Mouse (Mus musculus) MEL (cell line): ENCODE data around the gene Ube2d3. TPM values are rescaled to one million over a fixed set of nuclear protein-coding genes. Genes with fewer than 3 reads are reported as not detected.

Experiments
- DNase-seq: peaks from one replicate; pipeline ENCODE4 v3.0.0; 2011; ENCODE audit warnings: low read depth, low spot score
- H3K27ac ChIP-seq: 2 replicates; pipeline ENCODE4 v1.5.1; 2012; ENCODE audit warnings: low read depth, mild to moderate bottlenecking, control low read depth, low read length, moderate library complexity; ENCODE audit not compliant: control insufficient read depth
- H3K27me3 ChIP-seq, 2 experiments: fragments of 150-350 bp in 1 of 2; sonication (generic) in 1 of 2; 2 replicates each; pipeline ENCODE4 v1.6.1; 2012; ENCODE audit warnings: low read length in 2 of 2, mild to moderate bottlenecking in 2 of 2, improper control_type of control experiment in 1 of 2, moderate library complexity in 1 of 2; ENCODE audit not compliant: insufficient read depth in 2 of 2, control insufficient read depth in 1 of 2
- H3K36me3 ChIP-seq, 2 experiments: 2 replicates each; pipeline ENCODE4 v1.6.1; 2012 to 2014; ENCODE audit warnings: low read length in 2 of 2, improper control_type of control experiment in 1 of 2, inconsistent platforms in 1 of 2, mild to moderate bottlenecking in 1 of 2; ENCODE audit not compliant: insufficient read depth in 2 of 2, control insufficient read depth in 1 of 2
- H3K4me1 ChIP-seq, 2 experiments: fragments of 150-350 bp in 1 of 2; sonication (generic) in 1 of 2; 2 replicates each; pipeline ENCODE4 v1.6.1; 2012; ENCODE audit warnings: low read length in 2 of 2, improper control_type of control experiment in 1 of 2, mild to moderate bottlenecking in 1 of 2; ENCODE audit not compliant: insufficient read depth in 2 of 2, control insufficient read depth in 1 of 2
- H3K4me3 ChIP-seq, 2 experiments: fragments of 150-350 bp in 1 of 2; sonication (generic) in 1 of 2; 2 replicates each; pipeline ENCODE4 v1.5.1; 2012; ENCODE audit warnings: low read depth in 2 of 2, low read length in 2 of 2, mild to moderate bottlenecking in 2 of 2, moderate library complexity in 2 of 2, control low read depth in 1 of 2, improper control_type of control experiment in 1 of 2; ENCODE audit not compliant: control insufficient read depth in 1 of 2, insufficient read depth in 1 of 2
- H3K79me2 ChIP-seq: 2 replicates; pipeline ENCODE4 v1.6.1; 2012; ENCODE audit warnings: mild to moderate bottlenecking, low read length, moderate library complexity; ENCODE audit not compliant: control insufficient read depth, poor library complexity, insufficient read depth
- H3K9ac ChIP-seq: 2 replicates; pipeline ENCODE4 v1.6.1; 2012; ENCODE audit warnings: low read depth, mild to moderate bottlenecking, control low read depth, low read length, moderate library complexity; ENCODE audit not compliant: control insufficient read depth, poor library complexity, severe bottlenecking
- H3K9me3 ChIP-seq: fragments of 150-350 bp; sonication (generic); replicated peaks from 2 replicates; pipeline ENCODE4 v1.6.1; 2012; ENCODE audit warnings: mild to moderate bottlenecking, low read length, improper control_type of control experiment, moderate library complexity; ENCODE audit not compliant: insufficient read depth
- BHLHE40 ChIP-seq: IDR thresholded peaks from 2 replicates; pipeline ENCODE4 v1.6.1; 2012; ENCODE audit warnings: low read depth, mild to moderate bottlenecking, inconsistent platforms, low read length, improper control_type of control experiment, borderline replicate concordance
- CHD2 ChIP-seq: IDR thresholded peaks from 2 replicates; pipeline ENCODE4 v1.6.1; 2011; ENCODE audit warnings: low read length, improper control_type of control experiment
- CTCF ChIP-seq, 3 experiments: IDR thresholded peaks in 2 of 3; conservative IDR thresholded peaks in 1 of 3; 2 replicates each; pipeline ENCODE4 v1.5.1; 2011 to 2012; ENCODE audit warnings: low read length in 3 of 3, low read depth in 2 of 3, mild to moderate bottlenecking in 2 of 3, improper control_type of control experiment in 1 of 3, inconsistent platforms in 1 of 3, mixed read lengths in 1 of 3, moderate library complexity in 1 of 3; ENCODE audit not compliant: control insufficient read depth in 1 of 3, insufficient read depth in 1 of 3, poor library complexity in 1 of 3, severe bottlenecking in 1 of 3
- E2F4 ChIP-seq: IDR thresholded peaks from 2 replicates; pipeline ENCODE4 v1.6.1; 2011; ENCODE audit warnings: low read depth, low read length, improper control_type of control experiment, borderline replicate concordance
- ELF1 ChIP-seq: IDR thresholded peaks from 2 replicates; pipeline ENCODE4 v1.6.1; 2014; ENCODE audit warnings: low read depth, mild to moderate bottlenecking, inconsistent platforms, low read length, improper control_type of control experiment, moderate library complexity
- GABPA ChIP-seq: IDR thresholded peaks from 2 replicates; pipeline ENCODE4 v1.6.1; 2012; ENCODE audit warnings: low read depth, mild to moderate bottlenecking, inconsistent platforms, low read length, improper control_type of control experiment, moderate library complexity
- GATA1 ChIP-seq: IDR thresholded peaks from 2 replicates; pipeline ENCODE4 v1.6.1; 2011; ENCODE audit warnings: low read depth, low read length, improper control_type of control experiment
- JUND ChIP-seq: IDR thresholded peaks from 2 replicates; pipeline ENCODE4 v1.6.1; 2011; ENCODE audit warnings: low read depth, mild to moderate bottlenecking, improper control_type of control experiment, low read length
- MAFK ChIP-seq: IDR thresholded peaks from 2 replicates; pipeline ENCODE4 v1.6.1; 2011; ENCODE audit warnings: low read depth, mild to moderate bottlenecking, low read length, improper control_type of control experiment, borderline replicate concordance
- MAX ChIP-seq: IDR thresholded peaks from 2 replicates; pipeline ENCODE4 v1.6.1; 2011; ENCODE audit warnings: low read length, improper control_type of control experiment
- MEF2A ChIP-seq: IDR thresholded peaks from 2 replicates; pipeline ENCODE4 v1.6.1; 2014; ENCODE audit warnings: low read depth, mild to moderate bottlenecking, inconsistent platforms, low read length, improper control_type of control experiment; ENCODE audit not compliant: poor library complexity, insufficient replicate concordance, severe bottlenecking; ENCODE audit errors: extremely low read depth
- MXI1 ChIP-seq: IDR thresholded peaks from 2 replicates; pipeline ENCODE4 v1.6.1; 2011; ENCODE audit warnings: mild to moderate bottlenecking, low read depth, low read length, improper control_type of control experiment
- MYB ChIP-seq: IDR thresholded peaks from 2 replicates; pipeline ENCODE4 v1.6.1; 2011; ENCODE audit warnings: mild to moderate bottlenecking, low read depth, low read length, improper control_type of control experiment
- NELFE ChIP-seq: IDR thresholded peaks from 2 replicates; pipeline ENCODE4 v1.6.1; 2011; ENCODE audit warnings: low read depth, low read length, improper control_type of control experiment
- POLR2A ChIP-seq, 2 experiments: IDR thresholded peaks; 2 replicates each; pipeline ENCODE4 v1.6.1; 2011 to 2012; ENCODE audit warnings: low read length in 2 of 2, mild to moderate bottlenecking in 2 of 2, control low read depth in 1 of 2, improper control_type of control experiment in 1 of 2, low read depth in 1 of 2, moderate library complexity in 1 of 2; ENCODE audit not compliant: control insufficient read depth in 1 of 2, insufficient read depth in 1 of 2, poor library complexity in 1 of 2
- POLR2AphosphoS5 ChIP-seq: IDR thresholded peaks from 2 replicates; pipeline ENCODE4 v1.6.1; 2012; ENCODE audit warnings: low read depth, borderline replicate concordance, mild to moderate bottlenecking, inconsistent platforms, low read length, moderate library complexity, mixed read lengths
- RAD21 ChIP-seq: IDR thresholded peaks from 2 replicates; pipeline ENCODE4 v1.6.1; 2011; ENCODE audit warnings: mild to moderate bottlenecking, low read depth, low read length, improper control_type of control experiment
- SIN3A ChIP-seq: IDR thresholded peaks from 2 replicates; pipeline ENCODE4 v1.6.1; 2012; ENCODE audit warnings: low read length, improper control_type of control experiment, inconsistent platforms
- SMC3 ChIP-seq: IDR thresholded peaks from 2 replicates; pipeline ENCODE4 v1.6.1; 2011; ENCODE audit warnings: low read depth, low read length, improper control_type of control experiment
- TBP ChIP-seq: IDR thresholded peaks from 2 replicates; pipeline ENCODE4 v1.8.0; 2011; ENCODE audit warnings: low read depth, low read length, improper control_type of control experiment
- TCF12 ChIP-seq: IDR thresholded peaks from 2 replicates; pipeline ENCODE4 v1.6.1; 2014; ENCODE audit warnings: low read depth, mild to moderate bottlenecking, inconsistent platforms, low read length, improper control_type of control experiment, moderate library complexity
- UBTF ChIP-seq: IDR thresholded peaks from 2 replicates; pipeline ENCODE4 v1.6.1; 2012; ENCODE audit warnings: low read depth, mild to moderate bottlenecking, inconsistent platforms, low read length, improper control_type of control experiment, moderate library complexity, borderline replicate concordance; ENCODE audit not compliant: insufficient read depth
- USF1 ChIP-seq: IDR thresholded peaks from 2 replicates; pipeline ENCODE4 v1.6.1; 2014; ENCODE audit warnings: low read depth, mild to moderate bottlenecking, inconsistent platforms, low read length, improper control_type of control experiment, moderate library complexity
- USF2 ChIP-seq, 2 experiments: IDR thresholded peaks; 2 replicates each; pipeline ENCODE4 v1.6.1; 2011 to 2012; ENCODE audit warnings: improper control_type of control experiment in 2 of 2, low read length in 2 of 2, borderline replicate concordance in 1 of 2, inconsistent platforms in 1 of 2, low read depth in 1 of 2, mild to moderate bottlenecking in 1 of 2; ENCODE audit not compliant: insufficient read depth in 1 of 2
- ZC3H11A ChIP-seq: IDR thresholded peaks from 2 replicates; pipeline ENCODE4 v1.6.1; 2012; ENCODE audit warnings: low read depth, mild to moderate bottlenecking, inconsistent platforms, low read length, improper control_type of control experiment
- ZKSCAN1 ChIP-seq: IDR thresholded peaks from 2 replicates; pipeline ENCODE4 v1.6.1; 2012; ENCODE audit warnings: low read depth, mild to moderate bottlenecking, inconsistent platforms, low read length, improper control_type of control experiment, moderate library complexity
- ZMIZ1 ChIP-seq: IDR thresholded peaks from 2 replicates; pipeline ENCODE4 v1.6.1; 2012; ENCODE audit warnings: low read depth, mild to moderate bottlenecking, inconsistent platforms, low read length, improper control_type of control experiment, moderate library complexity
- ZNF384 ChIP-seq: IDR thresholded peaks from 2 replicates; pipeline ENCODE4 v1.6.1; 2012; ENCODE audit warnings: low read depth, mild to moderate bottlenecking, inconsistent platforms, low read length, improper control_type of control experiment
- polyA plus RNA-seq, 2 experiments: library from polyadenylated mRNA; stranded (reverse) in 1 of 2; unstranded in 1 of 2; fragments of >175 nt in 1 of 2; fragments of >200 nt in 1 of 2; gene quantifications; 2 replicates each; pipeline versions ENCODE4 v1.2.1 to v1.2.4; 2012; ENCODE audit warnings: low replicate concordance in 2 of 2, low read depth in 1 of 2; ENCODE audit not compliant: insufficient read length in 2 of 2, insufficient read depth in 1 of 2, missing spikeins in 1 of 2
- total RNA-seq: library from RNA; depleted of rRNA; stranded (reverse); fragments of 300-350 nt; gene quantifications from 2 replicates; pipeline ENCODE4 v1.2.3, GENCODE M21; 2012

The Ube2d3 gene
- total and polyA plus RNA-seq, 3 experiments: 40.9 to 432 (median 340) TPM

DNA sequence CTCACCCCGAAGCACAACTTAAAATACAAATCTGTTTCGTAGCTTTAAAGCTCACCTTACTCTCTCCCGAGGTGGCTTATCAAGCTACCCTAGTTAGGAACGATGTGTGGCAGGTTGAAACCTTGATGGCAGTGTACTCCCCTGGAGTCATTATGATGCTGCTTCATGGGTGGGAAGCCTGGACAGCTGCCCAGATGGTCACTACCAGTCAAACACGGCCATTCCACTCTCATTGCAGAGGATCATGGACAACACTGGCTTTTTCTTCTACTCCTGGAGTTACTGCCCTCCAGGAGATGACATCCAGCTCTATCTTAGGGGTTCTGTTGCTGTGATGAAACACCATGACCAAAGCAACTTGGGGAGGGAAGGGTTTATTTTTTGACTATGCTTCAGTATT lies 65.2 kb downstream of the Ube2d3 start:
- DNase-seq: no peak
- Histone ChIP-seq H3K36me3 (no peaks in the 10 kb centered on the region), H3K4me3 (no peak overlapping the region), H3K27ac (no peak overlapping the region), H3K27me3 (no peaks in the 10 kb centered on the region), H3K4me1 (no peaks in the 10 kb centered on the region), H3K9me3 (no peaks in the 10 kb centered on the region), H3K79me2 (no peaks in the 10 kb centered on the region), H3K9ac (no peak overlapping the region)
- TF ChIP-seq JUND (no peak), MEF2A (no peak), ZKSCAN1 (no peak), ZNF384 (no peak), CTCF (IDR thresholded peaks at IDR 0.05 in 2 of 3, conservative IDR thresholded peaks at IDR 0.05 in 1 of 3; ENCODE audit: control insufficient read depth in 1 of 3, insufficient read depth in 1 of 3, low read depth in 2 of 3, low read length in 3 of 3, poor library complexity in 1 of 3, severe bottlenecking in 1 of 3) (no peak), RAD21 (no peak), CHD2 (no peak), TCF12 (no peak), ELF1 (no peak), E2F4 (no peak), USF2 (IDR thresholded peaks at IDR 0.05; ENCODE audit: borderline replicate concordance in 1 of 2, insufficient read depth in 1 of 2, low read depth in 1 of 2, low read length in 2 of 2) (no peak), GATA1 (no peak), MAFK (no peak), MAX (no peak)

DNA sequence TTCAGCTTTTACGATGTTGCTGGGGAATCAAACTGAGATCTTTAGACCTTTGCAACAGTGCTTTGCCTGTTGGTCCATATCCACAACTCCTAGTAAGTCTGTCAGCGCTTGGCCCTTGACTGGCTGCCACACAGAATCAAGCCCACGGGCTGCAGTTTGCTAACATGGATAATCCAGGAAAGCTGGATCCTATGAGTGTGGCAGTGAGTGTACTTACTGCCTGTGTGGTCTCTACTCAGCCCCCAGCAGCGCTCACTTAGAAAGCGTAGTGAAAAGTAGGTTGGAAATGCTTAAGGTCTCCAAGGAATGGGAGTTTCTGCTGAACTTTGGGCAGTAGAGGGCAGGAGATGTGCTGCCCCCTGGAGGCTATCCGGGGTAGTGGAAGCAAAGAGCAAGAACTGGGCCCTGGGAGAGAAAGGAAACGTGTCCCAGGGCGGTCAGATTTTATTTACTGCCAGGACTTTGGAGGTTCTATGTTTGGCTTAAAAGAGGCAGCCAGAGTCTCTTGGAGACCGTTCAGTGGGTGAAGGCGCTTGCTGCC lies 67.5 kb downstream of the Ube2d3 start:
- Histone ChIP-seq H3K79me2 (no peaks in the 10 kb centered on the region), H3K36me3 (no peaks in the 10 kb centered on the region), H3K4me3 (no peak overlapping the region), H3K4me1 (no peaks in the 10 kb centered on the region), H3K9me3 (no peaks in the 10 kb centered on the region), H3K9ac (no peak overlapping the region), H3K27me3 (no peaks in the 10 kb centered on the region), H3K27ac (no peak overlapping the region)
- TF ChIP-seq TBP (no peak), SMC3 (peak; percentile 80), UBTF (no peak), ZC3H11A (peak; percentile 61), CTCF (IDR thresholded peaks at IDR 0.05 in 2 of 3, conservative IDR thresholded peaks at IDR 0.05 in 1 of 3; ENCODE audit: control insufficient read depth in 1 of 3, insufficient read depth in 1 of 3, low read depth in 2 of 3, low read length in 3 of 3, poor library complexity in 1 of 3, severe bottlenecking in 1 of 3) (peak; percentile 86 to 94 (median 94)), USF1 (no peak), USF2 (IDR thresholded peaks at IDR 0.05; ENCODE audit: borderline replicate concordance in 1 of 2, insufficient read depth in 1 of 2, low read depth in 1 of 2, low read length in 2 of 2) (no peak), NELFE (no peak), GABPA (no peak), ZMIZ1 (no peak), POLR2A (IDR thresholded peaks at IDR 0.05; ENCODE audit: control insufficient read depth in 1 of 2, insufficient read depth in 1 of 2, low read depth in 1 of 2, low read length in 2 of 2, poor library complexity in 1 of 2) (no peak), SIN3A (no peak), POLR2AphosphoS5 (no peak), MEF2A (no peak), MXI1 (no peak), BHLHE40 (no peak), MYB (no peak), RAD21 (peak; percentile 67)
- DNase-seq: peak; percentile 66
